Mouse (Mus musculus) limb, embryonic 12.5 days (tissue): ENCODE measurements around the gene Nr5a1. TPM values are rescaled to one million over a fixed set of nuclear protein-coding genes. Genes with fewer than 3 reads are reported as not detected.

Source experiments
- ATAC-seq: fragments of 200-750 bp; cut with Nextera tagmentation; 2 replicates; pipeline ENCODE4 v1.8.0; 2017; ENCODE audit warnings: low read depth, moderate TSS enrichment; ENCODE audit not compliant: insufficient number of reproducible peaks, insufficient read depth, low FRiP score, low TSS enrichment
- H3K27ac ChIP-seq: fragments of 300-500 bp; sonication (generic); 2 replicates; pipeline ENCODE4 v1.5.1; 2016; ENCODE audit warnings: mild to moderate bottlenecking, moderate library complexity
- H3K27me3 ChIP-seq: fragments of 300-500 bp; sonication (generic); 2 replicates; pipeline ENCODE4 v1.6.1; 2016; ENCODE audit warnings: mild to moderate bottlenecking, moderate library complexity
- H3K36me3 ChIP-seq: fragments of 300-500 bp; sonication (generic); 2 replicates; pipeline ENCODE4 v1.6.1; 2016; ENCODE audit warnings: mild to moderate bottlenecking, moderate library complexity
- H3K4me1 ChIP-seq: fragments of 300-500 bp; sonication (generic); replicated peaks from 2 replicates; pipeline ENCODE4 v1.6.1; 2016
- H3K4me2 ChIP-seq: fragments of 300-500 bp; sonication (generic); 2 replicates; pipeline ENCODE4 v1.6.1; 2016; ENCODE audit warnings: mild to moderate bottlenecking, moderate library complexity
- H3K4me3 ChIP-seq: fragments of 300-500 bp; sonication (generic); replicated peaks from 2 replicates; pipeline ENCODE4 v1.5.1; 2016; ENCODE audit warnings: mild to moderate bottlenecking
- H3K9ac ChIP-seq: fragments of 300-500 bp; sonication (generic); replicated peaks from 2 replicates; pipeline ENCODE4 v1.6.1; 2016; ENCODE audit warnings: mild to moderate bottlenecking, moderate library complexity
- H3K9me3 ChIP-seq: fragments of 300-500 bp; sonication (generic); 2 replicates; pipeline ENCODE4 v1.6.1; 2016; ENCODE audit warnings: mild to moderate bottlenecking, moderate library complexity
- WGBS: fragments of 180-500 bp; shearing (Covaris S2); methylation state at CpG from one replicate; pipeline ENCODE4 v1.1.7; 2016; 5-methylcytosine and 5-hydroxymethylcytosine counted together
- polyA plus RNA-seq: library from polyadenylated mRNA; unstranded; fragments of >200 nt; fragmentation: Nextera tagmentation; extraction: Ambion mirVana; gene quantifications from 2 replicates; pipeline ENCODE4 v1.2.1, GENCODE M21; 2016

Gene Nr5a1
- polyA plus RNA-seq, 1 experiment from 2014 or later, result 0.14 TPM

DNA sequence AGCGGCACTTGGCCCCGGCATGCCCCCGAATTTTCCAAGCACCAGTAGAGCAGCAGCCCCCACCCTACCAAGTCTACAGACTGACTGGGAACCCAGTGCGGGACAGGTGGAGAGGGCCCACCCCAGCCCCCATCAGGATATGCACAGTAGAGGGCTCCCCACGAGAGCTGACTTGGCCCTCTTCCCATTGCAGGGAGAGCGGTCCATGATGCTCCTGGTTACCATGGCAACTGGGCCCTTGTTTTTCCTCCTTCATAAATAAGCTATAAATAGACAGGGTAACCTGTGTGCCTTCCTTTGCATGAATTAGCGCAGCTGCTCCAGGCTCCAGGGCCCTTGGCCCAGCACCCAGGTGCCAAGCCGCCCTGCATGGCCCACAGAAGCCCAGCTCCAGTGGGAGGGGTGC, 67.1 kb downstream of the Nr5a1 start:
- H3K4me3 ChIP-seq, result no peak overlapping the region
- WGBS, result 71% methylated on average over 8 of the region's 8 CpGs
- H3K27ac ChIP-seq, result no peak overlapping the region
- H3K9me3 ChIP-seq, result no peaks in the 10 kb centered on the region
- H3K27me3 ChIP-seq, result no peaks in the 10 kb centered on the region
- no peak overlapping the region for H3K9ac ChIP-seq
- H3K36me3 ChIP-seq, result peaks cover 2% of the 10 kb centered on the region; the same call in 1 of the 2 replicates
- peaks cover 20% of the 10 kb centered on the region for H3K4me1 ChIP-seq
- no peak overlapping the region for H3K4me2 ChIP-seq
- ATAC-seq, result no peak

DNA sequence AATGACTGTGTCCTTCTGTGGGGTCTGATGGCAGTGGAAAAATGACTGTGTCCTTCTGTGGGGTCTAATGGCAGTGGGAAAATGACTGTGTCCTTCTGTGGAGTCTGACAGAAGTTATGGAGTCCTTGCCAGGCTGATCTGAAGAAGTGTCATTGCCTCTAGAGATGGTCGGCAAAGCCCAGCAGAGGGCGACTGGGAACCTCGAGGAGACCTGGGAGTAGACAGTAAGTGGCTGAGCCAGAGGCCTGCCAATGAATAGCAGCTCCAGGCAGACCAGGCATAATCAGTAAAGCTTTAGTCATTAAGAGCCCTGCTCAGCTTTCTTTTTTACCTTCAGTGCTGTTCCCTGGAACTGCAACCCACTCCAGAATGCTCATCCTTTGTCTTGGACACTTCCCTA, 68.4 kb downstream of the Nr5a1 start:
- H3K4me1 ChIP-seq, result peaks cover 14% of the 10 kb centered on the region
- H3K4me3 ChIP-seq, result no peak overlapping the region
- peaks cover 15% of the 10 kb centered on the region for H3K36me3 ChIP-seq
- H3K9ac ChIP-seq, result no peak overlapping the region
- H3K27ac ChIP-seq, result no peak overlapping the region
- no peak overlapping the region for H3K4me2 ChIP-seq
- 0% methylated on average over 3 of the region's 3 CpGs for WGBS
- no peaks in the 10 kb centered on the region for H3K27me3 ChIP-seq
- ATAC-seq, result no peak
- no peaks in the 10 kb centered on the region for H3K9me3 ChIP-seq

DNA sequence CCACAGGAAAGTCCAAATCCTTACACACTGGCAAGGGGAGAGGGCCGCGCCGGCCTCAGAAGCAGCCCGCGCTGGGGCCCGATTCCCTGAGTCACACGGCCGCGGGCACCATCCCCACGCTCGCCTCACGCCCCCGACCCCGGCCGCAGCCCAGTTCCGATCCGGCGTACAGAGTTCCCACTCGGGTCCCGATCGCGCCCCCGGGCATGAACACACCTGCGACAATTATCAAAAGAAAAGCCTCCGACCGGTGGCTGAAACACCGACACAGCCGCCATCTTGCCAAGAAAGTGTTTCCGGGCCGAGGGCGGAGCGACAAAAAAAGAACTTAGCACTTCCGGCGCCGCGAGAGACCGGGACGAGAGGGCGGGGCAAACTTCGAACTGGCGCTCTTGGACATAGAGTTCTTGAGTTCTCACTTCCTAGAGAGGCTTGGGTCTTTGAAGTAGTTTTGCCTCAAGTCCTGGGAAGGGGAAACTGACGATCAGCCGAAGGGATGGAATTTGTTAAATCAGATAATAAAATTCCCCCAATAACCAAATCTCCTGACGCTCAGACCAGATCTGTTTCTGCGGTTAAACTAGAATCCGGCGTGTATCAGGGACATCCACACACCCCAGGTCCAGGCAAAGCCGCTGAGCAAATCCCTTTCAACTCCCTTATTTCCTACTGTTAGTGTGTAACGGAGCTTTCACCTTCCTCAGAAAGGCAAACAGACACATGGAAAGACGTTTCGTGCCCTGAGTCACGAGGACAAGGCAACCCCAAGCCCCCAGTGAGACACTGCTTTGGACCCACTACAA, 70.5 kb downstream of the Nr5a1 start, which contains the start of gene Psmb7:
Gene Psmb7, minus strand, starts transcription at position 463 of the 803 bp plus-strand sequence.
- Histone ChIP-seq H3K27me3 (no peaks in the 10 kb centered on the region), H3K9me3 (no peaks in the 10 kb centered on the region), H3K4me3 (peak within 1 kb of the TSS; percentile 90), H3K4me2 (peak within 1 kb of the TSS; percentile 84), H3K36me3 (peaks cover 35% of the 10 kb centered on the region), H3K27ac (peak within 1 kb of the TSS; percentile 77), H3K4me1 (peaks cover 14% of the 10 kb centered on the region), H3K9ac (peak within 1 kb of the TSS; percentile 85)
- WGBS, result 1% methylated on average over 52 of the region's 52 CpGs
- peak; percentile 83 for ATAC-seq

Other genes starting within 250 kb of the Nr5a1 start
- 140 and 159 TPM in 2 replicates for gene Nek6, start 202.9 kb downstream of the Nr5a1 start, polyA plus RNA-seq
- gene Psmb7, start 70.5 kb downstream of the Nr5a1 start, polyA plus RNA-seq, result 289 and 296 TPM in 2 replicates
- 0.83 and 0.85 TPM in 2 replicates for gene Nr6a1, start 213.1 kb upstream of the Nr5a1 start, polyA plus RNA-seq
- gene Olfml2a, start 217.4 kb upstream of the Nr5a1 start, polyA plus RNA-seq, result 4.7 and 6.2 TPM in 2 replicates